10 mouse cellular contexts compared by ENCODE assay signal in the genomic region with DNA sequence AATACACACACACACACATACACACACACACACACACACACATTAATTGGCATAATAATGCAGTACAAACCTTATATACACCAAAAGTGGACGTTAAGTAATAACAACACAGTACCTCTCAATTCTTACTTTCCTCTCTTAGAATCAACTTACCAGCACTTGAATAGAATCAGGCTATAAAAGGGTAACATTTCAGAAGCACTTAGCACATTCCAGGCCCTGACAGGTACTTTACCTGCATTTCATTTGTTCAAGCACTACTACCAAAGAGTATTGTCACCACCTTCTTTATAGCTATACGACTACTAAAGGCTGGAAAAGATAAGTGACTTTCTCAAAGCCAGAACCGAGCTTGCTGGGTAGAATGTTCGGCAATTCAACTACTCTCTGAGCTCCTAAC. TPM values are rescaled to one million over a fixed set of nuclear protein-coding genes. Genes with fewer than 3 reads are reported as not detected.
DNase-seq lines count a peak whose midpoint lies in the region; ATAC-seq lines count a peak whose summit lies in the region.
"Had no signal": no experiment of that assay in that cellular context is flagged by ENCODE, and none has a peak within 500 bp of the region (broad histone marks: within the 10 kb centered on the region; RNA-seq: fewer than 3 reads in every experiment).

No protein-coding gene starts in this region.

- H3K27ac ChIP-seq in kidney, embryonic 16.5 days (ENCODE audit: low read length): no peak overlapping the region
- no peak overlapping the region for H3K27ac ChIP-seq in embryonic facial prominence, embryonic 14.5 days (replicated peaks; ENCODE audit: low read depth, low read length)
- no peak overlapping the region for H3K27ac ChIP-seq in limb, embryonic 11.5 days (replicated peaks; ENCODE audit: low read depth, low read length)
- no peak overlapping the region for H3K27ac ChIP-seq in neural tube, embryonic 12.5 days

- peaks cover 8% of the 10 kb centered on the region for H3K4me1 ChIP-seq in kidney, embryonic 16.5 days (ENCODE audit: insufficient read depth, low read length)
- peaks cover 8% of the 10 kb centered on the region; the same call in 1 of the 2 replicates for H3K4me1 ChIP-seq in embryonic facial prominence, embryonic 14.5 days (ENCODE audit: control insufficient read depth, insufficient read depth, low read length)
- H3K4me1 ChIP-seq in limb, embryonic 11.5 days (ENCODE audit: control insufficient read depth, insufficient read depth, low read length): no peaks in the 10 kb centered on the region; the same call in 1 of the 2 replicates
- H3K4me1 ChIP-seq in neural tube, embryonic 12.5 days: peaks cover 11% of the 10 kb centered on the region; the same call in 1 of the 2 replicates

- no peak for DNase-seq in kidney, adult 18-20 months
- no peak for DNase-seq in embryonic facial prominence, embryonic 14.5 days (ENCODE audit: low spot score)
- no peak for DNase-seq in limb, embryonic 11.5 days (ENCODE audit: low spot score)
- no peak for DNase-seq in layer of hippocampus, adult 18-20 months (ENCODE audit: low spot score in 2 of 2)
- no peak for DNase-seq in adrenal gland, postnatal 14 days
- DNase-seq in layer of hippocampus, postnatal 25 days (ENCODE audit: extremely low spot score in 1 of 2, low spot score in 1 of 2): no peak
- DNase-seq: cerebellum, postnatal 25 days; right cerebral cortex, postnatal 25 days had no signal

- WGBS in kidney, embryonic 16.5 days: 74% methylated on average over 4 of the region's 4 CpGs
- 81% methylated on average over 4 of the region's 4 CpGs for WGBS in embryonic facial prominence, embryonic 14.5 days
- WGBS in limb, embryonic 11.5 days: 87% methylated on average over 4 of the region's 4 CpGs
- WGBS in neural tube, embryonic 12.5 days: 81% methylated on average over 4 of the region's 4 CpGs

- H3K4me3 ChIP-seq in kidney, embryonic 16.5 days (ENCODE audit: low read length): peak overlapping the region; percentile 76
- H3K4me3 ChIP-seq in embryonic facial prominence, embryonic 14.5 days (ENCODE audit: low read depth, low read length): peak overlapping the region; percentile 94; the same call in 1 of the 2 replicates
- no peak overlapping the region for H3K4me3 ChIP-seq in limb, embryonic 11.5 days (ENCODE audit: low read depth, low read length)
- H3K4me3 ChIP-seq in neural tube, embryonic 12.5 days: no peak overlapping the region

- peak overlapping the region; percentile 82 for H3K4me2 ChIP-seq in kidney, embryonic 16.5 days (replicated peaks; ENCODE audit: low read depth, low read length)
- peak overlapping the region; percentile 81 for H3K4me2 ChIP-seq in embryonic facial prominence, embryonic 14.5 days (ENCODE audit: low read depth, low read length)
- peak overlapping the region; percentile 55; the same call in 1 of the 2 replicates for H3K4me2 ChIP-seq in limb, embryonic 11.5 days (ENCODE audit: low read depth, severe bottlenecking)
- peak overlapping the region; percentile 80 for H3K4me2 ChIP-seq in neural tube, embryonic 12.5 days (replicated peaks)

- ATAC-seq in kidney, embryonic 16.5 days (ENCODE audit: low FRiP score, low TSS enrichment): no peak
- ATAC-seq in embryonic facial prominence, embryonic 14.5 days (ENCODE audit: low read depth): no peak
- ATAC-seq in limb, embryonic 11.5 days (ENCODE audit: insufficient number of reproducible peaks, low FRiP score, low TSS enrichment, low read depth): no peak
- ATAC-seq in neural tube, embryonic 12.5 days (ENCODE audit: low FRiP score, low read depth): no peak

- no peaks in the 10 kb centered on the region for H3K9me3 ChIP-seq in kidney, embryonic 16.5 days (ENCODE audit: low read length)
- H3K9me3 ChIP-seq in embryonic facial prominence, embryonic 14.5 days (ENCODE audit: control insufficient read depth, low read length): no peaks in the 10 kb centered on the region
- no peaks in the 10 kb centered on the region for H3K9me3 ChIP-seq in limb, embryonic 11.5 days (ENCODE audit: control insufficient read depth, low read length)
- H3K9me3 ChIP-seq in neural tube, embryonic 12.5 days: no peaks in the 10 kb centered on the region

- H3K27me3 ChIP-seq in kidney, embryonic 16.5 days (ENCODE audit: insufficient read depth, low read length): no peaks in the 10 kb centered on the region
- H3K27me3 ChIP-seq in embryonic facial prominence, embryonic 14.5 days (replicated peaks; ENCODE audit: control insufficient read depth, insufficient read depth, low read length): no peaks in the 10 kb centered on the region; the same call in 1 of the 2 replicates
- no peaks in the 10 kb centered on the region for H3K27me3 ChIP-seq in limb, embryonic 11.5 days (ENCODE audit: control insufficient read depth, insufficient read depth, low read length)
- H3K27me3 ChIP-seq in neural tube, embryonic 12.5 days (replicated peaks): peaks cover 6% of the 10 kb centered on the region; the same call in 1 of the 2 replicates

- H3K36me3 ChIP-seq in kidney, embryonic 16.5 days (ENCODE audit: insufficient read depth, low read length): no peaks in the 10 kb centered on the region
- H3K36me3 ChIP-seq in embryonic facial prominence, embryonic 14.5 days (ENCODE audit: control insufficient read depth, insufficient read depth, low read length): no peaks in the 10 kb centered on the region
- no peaks in the 10 kb centered on the region for H3K36me3 ChIP-seq in limb, embryonic 11.5 days (ENCODE audit: control insufficient read depth, insufficient read depth, low read length)
- 0 out of 2 replicates have a peak, but pooled peaks cover 4% of the 10 kb centered on the region for H3K36me3 ChIP-seq in neural tube, embryonic 12.5 days

- no peak overlapping the region for H3K9ac ChIP-seq in kidney, embryonic 16.5 days (replicated peaks; ENCODE audit: low read length)
- no peak overlapping the region for H3K9ac ChIP-seq in embryonic facial prominence, embryonic 14.5 days (ENCODE audit: low read depth, low read length)
- no peak overlapping the region for H3K9ac ChIP-seq in limb, embryonic 11.5 days (ENCODE audit: low read length)
- no peak overlapping the region for H3K9ac ChIP-seq in neural tube, embryonic 12.5 days

RNA-seq across cellular contexts. Expression of gene Spopl, which starts 1.3 kb away (rescaled TPM):
- polyA plus RNA-seq in kidney, embryonic 16.5 days (2015; fragmentation: Nextera tagmentation; extraction: Ambion mirVana): 7.5 and 8.2 TPM in 2 replicates
- polyA plus RNA-seq in embryonic facial prominence, embryonic 14.5 days (2014; fragmentation: Nextera tagmentation; extraction: Ambion mirVana): 14.1 and 14.2 TPM in 2 replicates
- polyA plus RNA-seq in limb, embryonic 11.5 days (2014; fragmentation: Nextera tagmentation; extraction: Ambion mirVana): 8.9 and 9.7 TPM in 2 replicates
- polyA plus RNA-seq in neural tube, embryonic 12.5 days (2016; fragmentation: Nextera tagmentation; extraction: Ambion mirVana): 12.6 and 15.3 TPM in 2 replicates
- total RNA-seq in layer of hippocampus, adult 18-20 months (2021): 10 to 100 TPM; 27.8 to 30.1 TPM
- 19.7 and 24.2 TPM in 2 replicates for total RNA-seq in adrenal gland, postnatal 14 days (2021)
- total RNA-seq in layer of hippocampus, postnatal 25 days (2021): 10 to 100 TPM; 21.2 to 24.8 TPM

Comparison
In these comparisons a context has a peak if more than half of its experiments do, and no peak if none do; other contexts are left out.
1. H3K4me3 ChIP-seq: peak in kidney, embryonic 16.5 days (single experiment) and embryonic facial prominence, embryonic 14.5 days (single experiment); none in limb, embryonic 11.5 days (single experiment) and neural tube, embryonic 12.5 days (single experiment).
2. Peak in every context shown above with its lines, with median percentiles within 50 percentile points of each other: H3K4me2 ChIP-seq.